Mouse (Mus musculus) lung, adult 2 months (tissue): ENCODE data around the gene Fbxl17. TPM values are rescaled to one million over a fixed set of nuclear protein-coding genes. Genes with fewer than 3 reads are reported as not detected.
A peak's percentile ranks its signal among the peaks of the same experiment; 100 is the strongest.

ENCODE experiments used
- DNase-seq: peaks from one replicate; pipeline ENCODE4 v3.0.0; 2022
- H3K4me1 ChIP-seq: fragments of 200-500 bp; 2 replicates; pipeline ENCODE4 v1.6.1; 2011; ENCODE audit warnings: low read length; ENCODE audit not compliant: control insufficient read depth, insufficient read depth
- H3K4me3 ChIP-seq: fragments of 200-500 bp; replicated peaks from 2 replicates; pipeline ENCODE3; 2011; ENCODE audit warnings: low read depth, mild to moderate bottlenecking, control low read depth, low read length; ENCODE audit errors: extremely low read depth
- CTCF ChIP-seq: fragments of 200-500 bp; IDR thresholded peaks from 2 replicates; pipeline ENCODE4 v1.5.1; 2011; ENCODE audit warnings: mild to moderate bottlenecking, low read length, control low read depth; ENCODE audit not compliant: insufficient read depth
- POLR2A ChIP-seq: fragments of 200-500 bp; IDR thresholded peaks from 2 replicates; pipeline ENCODE4 v1.6.1; 2011; ENCODE audit warnings: low read depth, mild to moderate bottlenecking, control low read depth, low read length, borderline replicate concordance; ENCODE audit errors: extremely low read depth
- WGBS: fragments of 180-500 bp; shearing (Covaris S2); methylation state at CpG from one replicate; pipeline ENCODE4 v1.1.7; 2018; 5-methylcytosine and 5-hydroxymethylcytosine counted together
- polyA plus RNA-seq: library from polyadenylated mRNA; depleted of rRNA; stranded (reverse); fragments of >200 nt; gene quantifications from 2 replicates; pipeline ENCODE4 v1.2.3, GENCODE M21; 2012

Fbxl17 gene
- polyA plus RNA-seq, 1 experiment, result 7.5 TPM

- no peak overlapping the region for H3K4me3 ChIP-seq
- H3K4me1 ChIP-seq, result peaks cover 4% of the 10 kb centered on the region; the same call in 1 of the 2 replicates
- 68% methylated on average over 5 of the region's 5 CpGs for WGBS
- TF ChIP-seq CTCF (no peak), POLR2A (no peak)
- no peak for DNase-seq
Observed at GRCm38 (mm10) chr17:63220821-63221220, 279.0 kb downstream of the Fbxl17 start.

DNA sequence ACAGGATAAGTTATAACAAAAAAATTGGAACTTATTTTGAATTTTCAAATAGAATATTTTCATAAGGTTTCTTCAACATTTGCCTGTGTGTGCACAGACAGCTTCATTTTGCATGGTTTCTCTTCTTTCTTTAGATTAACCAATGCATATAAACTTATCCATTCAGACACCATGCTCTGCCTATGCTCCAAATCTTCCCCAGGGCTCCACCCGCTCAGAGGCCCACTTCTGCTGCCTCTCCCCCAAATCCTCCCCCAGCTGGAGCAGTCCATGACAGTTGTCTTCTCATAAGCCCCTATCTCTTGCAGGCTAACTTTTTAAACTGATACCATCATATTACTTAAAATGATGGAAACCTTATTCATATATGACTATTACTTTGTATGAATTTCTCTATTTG lies 282.8 kb downstream of the Fbxl17 start:
- no peak for TF ChIP-seq POLR2A
- TF ChIP-seq CTCF, result no peak
- WGBS, result 95% methylated on average over 1 of the region's 1 CpGs
- Histone ChIP-seq H3K4me1 (peaks cover 4% of the 10 kb centered on the region; the same call in 1 of the 2 replicates), H3K4me3 (no peak overlapping the region)
- no peak for DNase-seq

GRCm38 (mm10) chr17:63212018-63212417 lies 287.8 kb downstream of the Fbxl17 start:
- no peak overlapping the region for H3K4me3 ChIP-seq
- WGBS, result 86% methylated on average over 4 of the region's 4 CpGs
- DNase-seq, result no peak
- TF ChIP-seq POLR2A (no peak), CTCF (no peak)
- H3K4me1 ChIP-seq, result no peaks in the 10 kb centered on the region

- TF ChIP-seq POLR2A (no peak), CTCF (no peak)
- no peak overlapping the region for H3K4me3 ChIP-seq
- DNase-seq, result no peak
- H3K4me1 ChIP-seq, result no peaks in the 10 kb centered on the region
- 93% methylated on average over 6 of the region's 6 CpGs for WGBS
Observed at GRCm38 (mm10) chr17:63209151-63209550, 290.7 kb downstream of the Fbxl17 start.

DNA sequence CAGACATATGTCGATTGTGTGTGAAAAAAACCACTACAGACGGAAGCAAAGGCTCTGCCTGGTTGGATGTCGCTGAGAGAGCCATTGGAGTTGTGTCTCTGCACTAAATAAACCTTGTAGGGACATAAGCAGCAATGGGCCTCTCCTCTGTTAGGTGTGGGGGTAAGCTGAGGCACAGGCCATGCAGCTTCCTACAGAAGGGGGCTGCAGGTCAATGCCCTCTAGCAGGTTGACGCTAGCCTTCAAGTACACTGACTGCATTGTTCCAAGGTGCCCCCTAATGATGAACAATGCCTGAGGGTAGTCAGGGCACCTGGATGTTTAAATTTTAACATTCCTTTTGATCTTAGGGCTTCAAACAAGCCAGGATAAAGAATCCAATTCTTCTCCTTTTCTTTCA lies 291.5 kb downstream of the Fbxl17 start:
- 83% methylated on average over 4 of the region's 4 CpGs for WGBS
- no peak overlapping the region for H3K4me3 ChIP-seq
- DNase-seq, result no peak
- H3K4me1 ChIP-seq, result no peaks in the 10 kb centered on the region
- TF ChIP-seq CTCF (no peak), POLR2A (no peak)

GRCm38 (mm10) chr17:63207714-63208113 lies 292.1 kb downstream of the Fbxl17 start:
- TF ChIP-seq POLR2A (no peak), CTCF (no peak)
- peak; percentile 14 for DNase-seq
- WGBS, result 72% methylated on average over 9 of the region's 9 CpGs
- Histone ChIP-seq H3K4me1 (no peaks in the 10 kb centered on the region), H3K4me3 (no peak overlapping the region)

GRCm38 (mm10) chr17:63205316-63205715 lies 294.5 kb downstream of the Fbxl17 start:
- DNase-seq, result no peak
- H3K4me3 ChIP-seq, result no peak overlapping the region
- WGBS, result 94% methylated on average over 5 of the region's 5 CpGs
- H3K4me1 ChIP-seq, result no peaks in the 10 kb centered on the region
- TF ChIP-seq CTCF (no peak), POLR2A (no peak)

- Histone ChIP-seq H3K4me1 (no peaks in the 10 kb centered on the region), H3K4me3 (no peak overlapping the region)
- WGBS, result 80% methylated on average over 8 of the region's 8 CpGs
- no peak for DNase-seq
- no peak for TF ChIP-seq POLR2A
Observed at GRCm38 (mm10) chr17:63203582-63204190, 296.1 kb downstream of the Fbxl17 start.

DNA sequence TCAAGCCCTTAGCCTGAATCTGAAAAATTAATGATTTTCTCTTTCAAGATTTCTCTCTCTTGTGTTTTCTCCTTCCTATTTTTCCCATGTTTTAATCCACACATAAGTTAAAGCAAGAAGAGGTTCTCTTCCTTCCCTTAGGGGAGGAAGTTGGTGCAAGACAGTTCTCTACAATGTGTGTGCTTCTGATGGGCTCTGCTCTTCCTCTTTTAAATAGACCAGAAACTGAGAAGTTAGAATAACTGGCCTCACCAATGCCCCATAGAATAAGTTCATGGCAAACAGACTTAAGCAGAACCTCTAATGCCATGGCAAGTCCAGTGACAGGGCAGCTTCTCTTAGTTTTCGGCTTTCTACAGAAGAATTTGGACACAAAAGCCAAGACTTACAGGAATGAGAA lies 301.1 kb downstream of the Fbxl17 start:
- no peak for DNase-seq
- WGBS, result 93% methylated on average over 1 of the region's 1 CpGs
- peaks cover 3% of the 10 kb centered on the region; the same call in 1 of the 2 replicates for H3K4me1 ChIP-seq
- H3K4me3 ChIP-seq, result no peak overlapping the region
- TF ChIP-seq CTCF (no peak), POLR2A (no peak)

- DNase-seq, result no peak
- TF ChIP-seq POLR2A, result no peak
- TF ChIP-seq CTCF, result no peak
- peaks cover 3% of the 10 kb centered on the region; the same call in 1 of the 2 replicates for H3K4me1 ChIP-seq
- WGBS, result 63% methylated on average over 2 of the region's 2 CpGs
- no peak overlapping the region for H3K4me3 ChIP-seq
Observed at GRCm38 (mm10) chr17:63195496-63195895, 304.3 kb downstream of the Fbxl17 start.

- DNase-seq, result no peak
- peaks cover 3% of the 10 kb centered on the region; the same call in 1 of the 2 replicates for H3K4me1 ChIP-seq
- no peak overlapping the region for H3K4me3 ChIP-seq
- TF ChIP-seq POLR2A, result no peak
- WGBS, result 47% methylated on average over 7 of the region's 7 CpGs
Observed at GRCm38 (mm10) chr17:63193196-63193595, 306.6 kb downstream of the Fbxl17 start.
